Mouse (Mus musculus): ENCODE data around the gene Grwd1. TPM values are rescaled to one million over a fixed set of nuclear protein-coding genes. Genes with fewer than 3 reads are reported as not detected.

Grwd1 gene
- total RNA-seq, 2 experiments from 2014 or later: 19.5 to 21.0 TPM

- DNase-seq (ENCODE audit: low spot score in 2 of 2): peak; percentile 89
- intact Hi-C loops (cut with DNase I): loop anchor here (1.0 kb wide), 1 partner anchor 42 kb away; no protein-coding TSS in a partner anchor
Measured at GRCm38 (mm10) chr7:45784524-45785372, 46.0 kb downstream of the Grwd1 start, which contains the start of gene Sult2b1. Sult2b1 (minus strand) TSS chr7:45784669.

GRCm38 (mm10) chr7:45783511-45784091 is 47.1 kb downstream of the Grwd1 start, which contains the start of gene Lmtk3:
Lmtk3 (plus strand) TSS chr7:45783738.
- intact Hi-C loops (cut with DNase I): loop anchor here (1.0 kb wide), 1 partner anchor 41 kb away; no protein-coding TSS in a partner anchor
- peak; percentile 84 to 87 for DNase-seq (ENCODE audit: low spot score in 2 of 2)

- no peak for DNase-seq (ENCODE audit: low spot score in 2 of 2)
- intact Hi-C loops (cut with DNase I): no loop called here
Measured at GRCm38 (mm10) chr7:45782271-45782670, 48.5 kb downstream of the Grwd1 start.

- intact Hi-C loops (cut with DNase I): no loop called here
- DNase-seq (ENCODE audit: low spot score in 2 of 2): no peak
Measured at GRCm38 (mm10) chr7:45779081-45779641, 51.6 kb downstream of the Grwd1 start.

- DNase-seq (ENCODE audit: low spot score in 2 of 2): no peak
- intact Hi-C loops (cut with DNase I): no loop called here
Measured at GRCm38 (mm10) chr7:45775237-45775636, 55.5 kb downstream of the Grwd1 start.

Other genes starting within 250 kb of the Grwd1 start
- not detected for gene Fgf21, start 215.5 kb downstream of the Grwd1 start, total RNA-seq (2021)
- not detected for gene Fut1, start 213.7 kb downstream of the Grwd1 start, total RNA-seq (2021)
- not detected for gene Izumo1, start 209.1 kb downstream of the Grwd1 start, total RNA-seq (2021)
- gene Rasip1, start 203.5 kb downstream of the Grwd1 start, total RNA-seq (2021): 1 to 10 TPM; 6.9 to 8.0 TPM
- gene Mamstr, start 191.0 kb downstream of the Grwd1 start, total RNA-seq (2021): 1 to 10 TPM; 4.1 to 5.1 TPM
- gene Fut2, start 164.6 kb downstream of the Grwd1 start, total RNA-seq (2021): under 1 TPM in 1 of 2 experiments, not detected in 1; 0.63 TPM
- 1 to 10 TPM; 4.2 to 5.7 TPM for gene Ntn5, start 146.9 kb downstream of the Grwd1 start, total RNA-seq (2021)
- under 1 TPM; 0.37 to 0.48 TPM for gene Sec1, start 136.5 kb downstream of the Grwd1 start, total RNA-seq (2021)
- 100 to 1,000 TPM; 209 to 228 TPM for gene Car11, start 131.1 kb downstream of the Grwd1 start, total RNA-seq (2021)
- 100 to 1,000 TPM; 128 to 138 TPM for gene Dbp, start 125.9 kb downstream of the Grwd1 start, total RNA-seq (2021)
- 100 to 1,000 TPM; 284 to 337 TPM for gene Rpl18, start 115.5 kb downstream of the Grwd1 start, total RNA-seq (2021)
- gene Sphk2, start 112.9 kb downstream of the Grwd1 start, total RNA-seq (2021): 10 to 100 TPM; 29.9 to 30.0 TPM
- gene Fam83e, start 109.7 kb downstream of the Grwd1 start, total RNA-seq (2021): not detected
- not detected for gene Spaca4, start 105.1 kb downstream of the Grwd1 start, total RNA-seq (2021)
- 100 to 1,000 TPM; 225 to 267 TPM for gene Lmtk3, start 47.2 kb downstream of the Grwd1 start, total RNA-seq (2021)
- 10 to 100 TPM; 11.4 to 13.8 TPM for gene Sult2b1, start 46.3 kb downstream of the Grwd1 start, total RNA-seq (2021)
- gene Cyth2, start 16.4 kb downstream of the Grwd1 start, total RNA-seq (2021): 100 to 1,000 TPM; 199 to 210 TPM
- gene Kcnj14, start 6.2 kb downstream of the Grwd1 start, total RNA-seq (2021): 1 to 10 TPM; 2.3 to 3.0 TPM
- gene Kdelr1, start 41.8 kb upstream of the Grwd1 start, total RNA-seq (2021): 10 to 100 TPM; 71.0 to 80.0 TPM
- 10 to 100 TPM; 10.2 to 12.3 TPM for gene Grin2d, start 47.4 kb upstream of the Grwd1 start, total RNA-seq (2021)
- not detected for gene Syngr4, start 65.8 kb upstream of the Grwd1 start, total RNA-seq (2021)
- gene Tmem143, start 66.0 kb upstream of the Grwd1 start, total RNA-seq (2021): 10 to 100 TPM; 21.8 to 22.0 TPM
- 1 to 10 TPM; 2.9 to 4.1 TPM for gene Emp3, start 90.5 kb upstream of the Grwd1 start, total RNA-seq (2021)
- 1 to 10 TPM; 2.3 to 2.9 TPM for gene Ccdc114, start 93.1 kb upstream of the Grwd1 start, total RNA-seq (2021)
- 1 to 10 TPM; 1.6 to 3.8 TPM for gene Abcc6, start 199.4 kb upstream of the Grwd1 start, total RNA-seq (2021)
- gene Nomo1, start 202.8 kb upstream of the Grwd1 start, total RNA-seq (2021): 100 to 1,000 TPM; 103 to 113 TPM

All from left cerebral cortex, postnatal 36 days (tissue).